Mouse (Mus musculus) frontal cortex, postnatal 14 days (tissue): ENCODE measurements around the gene Dram1.

ENCODE experiments used
- DNase-seq, 2 experiments: peaks; one replicate each; pipeline ENCODE4 v3.0.0; 2022; ENCODE audit warnings: low spot score in 2 of 2

Dram1 gene

DNA sequence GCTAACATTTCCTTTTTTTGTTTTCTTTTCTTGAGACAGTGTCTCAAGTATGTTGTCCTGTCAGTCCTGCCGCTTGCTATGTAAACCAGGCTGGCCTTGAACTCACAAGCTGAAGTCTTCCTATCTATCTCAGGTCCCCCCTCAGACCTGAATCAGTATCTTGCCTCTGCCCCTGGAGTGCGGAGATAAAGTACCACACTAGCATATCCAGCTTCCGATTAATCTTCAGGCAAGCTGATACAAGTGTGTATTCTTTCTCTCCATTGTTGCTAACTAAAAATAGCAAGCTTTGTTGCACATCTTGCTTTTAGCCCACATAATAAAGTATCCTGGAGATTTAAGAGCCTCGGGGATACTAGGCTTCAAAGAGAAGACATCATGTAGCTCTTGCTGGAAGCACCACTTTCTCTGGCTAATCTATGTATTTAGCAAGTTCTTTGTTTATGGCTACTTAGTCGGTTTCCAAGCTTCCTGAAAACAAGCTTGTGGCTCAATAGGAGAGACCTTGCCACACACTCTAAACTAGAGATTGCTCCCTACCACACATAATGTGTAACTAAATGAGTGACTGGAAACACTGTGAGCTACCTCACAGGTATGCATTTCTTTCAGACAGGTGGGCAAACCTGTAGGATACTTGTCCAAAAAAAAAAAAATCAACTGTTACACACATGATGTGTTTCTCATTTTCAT is 27.3 kb downstream of the Dram1 start:
- DNase-seq: no peak

DNA sequence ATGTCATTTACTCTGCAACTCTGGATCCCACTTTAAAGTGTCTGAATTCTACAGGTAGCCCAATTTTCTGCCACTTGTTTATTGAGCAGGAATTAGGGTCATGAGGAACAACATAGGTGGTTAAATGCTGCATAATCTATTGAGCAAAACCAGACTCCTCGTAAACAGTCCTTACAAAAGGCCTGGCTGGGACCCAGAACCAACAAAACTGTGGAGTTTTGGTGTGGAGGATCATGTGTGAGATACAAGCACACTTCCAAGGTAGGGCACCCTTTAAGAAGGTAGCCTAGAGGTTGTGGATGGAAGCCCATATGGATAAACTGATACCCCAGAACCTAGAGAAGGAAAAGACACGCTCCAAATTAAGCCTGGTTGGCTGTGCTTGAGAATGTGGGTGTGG is 28.2 kb downstream of the Dram1 start:
- no peak for DNase-seq

GRCm38 (mm10) chr10:88349800-88350199 is 29.1 kb downstream of the Dram1 start:
- DNase-seq: no peak

GRCm38 (mm10) chr10:88346454-88347245 is 32.2 kb downstream of the Dram1 start:
- DNase-seq: no peak

DNA sequence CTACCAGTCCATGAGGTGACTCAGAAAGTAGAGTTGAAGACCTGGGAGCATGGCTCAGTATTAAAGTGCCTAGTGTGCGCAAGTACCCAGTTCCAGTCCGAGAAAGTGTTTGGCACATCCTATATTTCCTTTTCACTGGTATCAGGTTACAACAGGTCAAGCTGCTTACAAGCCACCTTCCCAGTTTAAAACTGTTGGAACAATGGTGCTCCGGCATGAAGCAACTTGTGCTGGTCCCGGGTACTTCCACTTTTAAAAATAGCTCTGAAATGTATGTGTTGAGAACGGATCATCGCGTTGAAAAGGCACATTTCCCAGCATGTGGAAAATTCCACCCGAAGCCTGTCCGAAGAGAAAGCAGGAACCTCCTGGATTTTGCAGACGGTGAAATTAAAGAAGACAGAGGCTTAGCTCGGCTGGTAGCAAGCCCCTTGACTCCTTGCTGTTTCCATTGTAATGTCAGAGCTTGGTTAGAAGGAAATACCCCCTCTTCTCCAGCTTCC is 32.9 kb downstream of the Dram1 start:
- DNase-seq: no peak

DNA sequence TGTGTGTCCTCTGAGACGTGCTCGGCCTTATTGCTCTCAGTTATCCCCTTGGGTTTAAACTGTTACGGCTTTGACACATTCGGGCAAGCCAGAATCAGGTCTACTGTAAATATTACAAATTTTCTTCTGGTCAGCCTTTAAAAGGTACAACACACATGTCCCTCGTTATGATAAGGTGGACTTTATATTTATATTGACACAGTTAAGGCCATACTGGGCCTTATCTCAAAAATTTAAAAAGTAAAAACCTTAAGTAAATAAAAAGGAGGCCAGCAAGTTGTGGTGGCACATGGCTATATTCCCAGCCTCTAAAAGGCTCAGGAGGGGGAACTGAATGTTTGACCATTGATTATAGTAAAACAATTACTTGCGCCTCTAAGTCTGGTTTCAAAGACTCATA is 37.5 kb downstream of the Dram1 start:
- no peak for DNase-seq

GRCm38 (mm10) chr10:88340660-88341059 is 38.2 kb downstream of the Dram1 start:
- DNase-seq: no peak

DNA sequence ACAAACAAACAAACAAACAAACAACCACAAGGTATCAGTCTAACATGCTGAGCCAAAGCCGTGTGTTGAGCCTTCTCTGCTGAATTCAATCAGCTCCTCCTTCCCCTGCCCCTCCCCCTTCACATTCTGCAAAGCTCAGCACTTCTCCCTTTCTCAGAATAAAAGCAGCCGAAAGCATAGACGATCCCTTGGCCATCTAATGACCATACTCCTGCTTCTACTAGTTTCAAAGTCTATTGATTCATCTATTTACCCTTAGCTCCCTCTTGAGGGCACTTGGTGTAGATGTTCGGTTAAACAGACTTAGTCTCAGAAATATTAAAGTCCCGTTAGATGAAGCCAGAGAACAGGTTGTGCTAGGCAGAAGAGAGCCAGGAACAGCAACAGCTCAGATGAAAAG is 48.2 kb downstream of the Dram1 start:
- DNase-seq: no peak

GRCm38 (mm10) chr10:88328056-88328450 is 50.8 kb downstream of the Dram1 start:
- no peak for DNase-seq

GRCm38 (mm10) chr10:88327160-88328055 is 51.5 kb downstream of the Dram1 start:
- peak; percentile 30 to 83 for DNase-seq

GRCm38 (mm10) chr10:88321739-88322138 is 57.1 kb downstream of the Dram1 start:
- DNase-seq: no peak

DNA sequence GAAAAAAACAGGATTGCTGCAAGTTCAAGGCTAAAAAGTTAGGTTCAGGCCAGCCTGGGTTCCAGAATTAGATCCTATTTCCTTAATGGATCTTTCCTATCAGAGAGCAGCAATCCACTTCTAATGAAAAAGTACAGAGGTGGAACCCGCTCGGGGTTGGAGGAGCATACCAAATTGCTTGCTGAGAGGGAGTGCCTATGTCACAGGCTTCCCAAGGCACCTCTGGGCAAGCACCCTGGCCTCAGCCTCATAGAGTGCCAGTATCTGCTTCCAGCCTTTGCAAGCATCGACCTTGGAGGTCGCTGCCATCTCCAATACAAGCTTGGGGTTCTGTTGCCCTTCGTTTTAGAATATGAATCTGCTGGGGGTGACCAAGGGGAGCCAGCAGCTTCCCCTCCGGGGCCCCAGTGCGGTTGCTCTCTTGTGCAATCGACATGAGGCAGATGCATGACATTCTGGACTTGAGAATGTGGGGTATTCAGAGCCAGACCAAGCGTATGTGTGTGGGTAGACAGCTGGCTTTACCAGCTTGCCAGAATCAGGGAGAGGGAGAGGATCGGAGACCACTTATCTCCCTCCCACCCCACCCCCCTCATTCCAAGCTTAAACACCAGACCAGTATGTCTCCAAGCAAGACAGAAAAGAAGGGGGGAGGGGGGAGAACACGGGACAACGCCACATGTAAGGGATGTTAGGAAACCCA is 58.0 kb downstream of the Dram1 start:
- no peak for DNase-seq

DNA sequence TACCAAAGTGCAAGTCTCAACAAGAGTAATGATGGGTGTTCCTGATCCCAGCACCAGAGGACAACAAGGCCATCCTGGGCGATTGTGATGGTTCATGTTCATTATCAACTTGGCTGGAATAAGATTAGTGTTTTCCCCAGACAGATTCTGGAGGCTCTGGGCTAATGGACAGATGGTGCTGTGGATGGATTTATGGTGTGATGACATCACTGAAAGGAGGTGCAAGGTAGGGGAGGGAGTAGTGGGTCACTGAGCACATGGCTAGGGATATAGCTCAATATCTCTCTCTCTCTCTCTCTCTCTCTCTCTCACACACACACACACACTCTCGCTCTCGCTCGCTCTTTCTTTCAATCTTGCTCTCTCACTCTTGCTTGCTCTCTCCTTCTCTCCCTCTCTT is 60.7 kb downstream of the Dram1 start:
- DNase-seq: no peak

GRCm38 (mm10) chr10:88317151-88317550 is 61.7 kb downstream of the Dram1 start:
- DNase-seq: no peak

- no peak for DNase-seq
Measured at GRCm38 (mm10) chr10:88314841-88315240, 64.0 kb downstream of the Dram1 start.

- no peak for DNase-seq
Measured at GRCm38 (mm10) chr10:88309851-88310250, 69.0 kb downstream of the Dram1 start.

GRCm38 (mm10) chr10:88306235-88306634 is 72.6 kb downstream of the Dram1 start:
- DNase-seq: no peak

GRCm38 (mm10) chr10:88304302-88304701 is 74.6 kb downstream of the Dram1 start:
- peak; percentile 14 to 68 for DNase-seq

- DNase-seq: no peak
Measured at GRCm38 (mm10) chr10:88303079-88303478, 75.8 kb downstream of the Dram1 start.

- no peak for DNase-seq
Measured at GRCm38 (mm10) chr10:88301802-88302470, 76.9 kb downstream of the Dram1 start.

DNA sequence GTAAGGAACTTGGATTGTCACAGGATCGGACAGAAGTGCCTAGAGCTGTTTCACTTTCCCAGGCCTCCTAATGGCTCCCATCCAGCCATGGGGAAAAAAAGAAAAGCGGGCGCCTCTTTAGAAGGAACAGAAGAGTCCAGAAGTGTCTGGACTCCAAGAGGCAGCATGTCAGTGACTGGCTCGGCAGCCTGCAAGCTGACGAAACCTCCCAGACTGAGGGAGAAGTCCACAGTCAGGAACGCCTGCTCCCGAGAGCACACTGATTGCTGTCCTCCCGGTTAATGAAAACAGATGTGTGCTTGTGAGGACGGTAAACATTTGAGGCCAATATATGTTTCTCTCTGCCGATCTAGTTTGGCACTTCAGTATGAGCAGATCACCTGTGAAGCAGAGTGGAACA is 81.9 kb downstream of the Dram1 start:
- no peak for DNase-seq
